In genomic region chr9:75441691-75442131, GRCm38 (mm10) we compare ENCODE assay signal across 8 mouse cellular contexts. TPM values are rescaled to one million over a fixed set of nuclear protein-coding genes. Genes with fewer than 3 reads are reported as not detected.
DNase-seq lines count a peak whose midpoint lies in the region; ATAC-seq and TF ChIP-seq lines count a peak whose summit lies in the region.

No protein-coding gene starts in this region.

- H3K4me3 ChIP-seq in heart, adult 2 months = peak overlapping the region; percentile 85
- peak overlapping the region; percentile 76 for H3K4me3 ChIP-seq in embryonic facial prominence, embryonic 11.5 days (ENCODE audit: low read depth, low read length)
- peak overlapping the region; percentile 64 for H3K4me3 ChIP-seq in midbrain, embryonic 16.5 days (ENCODE audit: low read depth, low read length)

- peak overlapping the region; percentile 74 for H3K4me2 ChIP-seq in embryonic facial prominence, embryonic 11.5 days (ENCODE audit: low read depth, low read length)
- H3K4me2 ChIP-seq in midbrain, embryonic 16.5 days (ENCODE audit: low read length) = peak overlapping the region; percentile 83

- H3K27me3 ChIP-seq in heart, adult 2 months (ENCODE audit: control insufficient read depth, insufficient read depth, low read length) = no peaks in the 10 kb centered on the region
- H3K27me3 ChIP-seq in embryonic facial prominence, embryonic 11.5 days (ENCODE audit: control insufficient read depth, insufficient read depth, low read length) = no peaks in the 10 kb centered on the region
- no peaks in the 10 kb centered on the region for H3K27me3 ChIP-seq in midbrain, embryonic 16.5 days (ENCODE audit: control insufficient read depth, insufficient read depth, low read depth, low read length)

- under 1% methylated on average over 28 of the region's 31 CpGs for WGBS in heart, adult 2 months
- WGBS in embryonic facial prominence, embryonic 11.5 days = 1% methylated on average over 31 of the region's 31 CpGs
- 0% methylated on average over 26 of the region's 31 CpGs for WGBS in midbrain, embryonic 16.5 days

- H3K36me3 ChIP-seq in heart, adult 2 months (ENCODE audit: control insufficient read depth, insufficient read depth, low read length) = no peaks in the 10 kb centered on the region
- no peaks in the 10 kb centered on the region; the same call in 1 of the 2 replicates for H3K36me3 ChIP-seq in embryonic facial prominence, embryonic 11.5 days (replicated peaks; ENCODE audit: control insufficient read depth, insufficient read depth, low read depth, low read length)
- peaks cover 8% of the 10 kb centered on the region for H3K36me3 ChIP-seq in midbrain, embryonic 16.5 days (ENCODE audit: control insufficient read depth, insufficient read depth, low read length)

- H3K4me1 ChIP-seq in heart, adult 2 months (ENCODE audit: control insufficient read depth, insufficient read depth, low read length) = peaks cover 4% of the 10 kb centered on the region; the same call in 1 of the 2 replicates
- peaks cover 3% of the 10 kb centered on the region; the same call in 1 of the 2 replicates for H3K4me1 ChIP-seq in embryonic facial prominence, embryonic 11.5 days (ENCODE audit: control insufficient read depth, insufficient read depth, low read length)
- peaks cover 13% of the 10 kb centered on the region for H3K4me1 ChIP-seq in midbrain, embryonic 16.5 days (ENCODE audit: control insufficient read depth, insufficient read depth, low read length)

- no peaks in the 10 kb centered on the region for H3K9me3 ChIP-seq in embryonic facial prominence, embryonic 11.5 days (replicated peaks; ENCODE audit: control insufficient read depth, low read length)
- no peaks in the 10 kb centered on the region for H3K9me3 ChIP-seq in midbrain, embryonic 16.5 days (replicated peaks; ENCODE audit: control insufficient read depth, low read length, poor library complexity, severe bottlenecking)

- H3K27ac ChIP-seq in heart, adult 2 months = peak overlapping the region; percentile 92
- peak overlapping the region; percentile 35 for H3K27ac ChIP-seq in embryonic facial prominence, embryonic 11.5 days (replicated peaks; ENCODE audit: low read depth, low read length)
- H3K27ac ChIP-seq in midbrain, embryonic 16.5 days (ENCODE audit: low read length) = peak overlapping the region; percentile 88

- TF ChIP-seq POLR2A in heart, adult 2 months (IDR thresholded peaks at IDR 0.05; ENCODE audit: insufficient read depth, low read depth, low read length) = no peak

- intact Hi-C loops in heart, adult 2 months (cut with DNase I) = loop anchor here (5.0 kb wide), 1 partner anchor 71 kb away; no protein-coding TSS in a partner anchor
- intact Hi-C loops in heart, postnatal 14 days (cut with DNase I) = loop anchor here (5.0 kb wide), 1 partner anchor 124 kb away; no protein-coding TSS in a partner anchor

- peaks cover 3% of the 10 kb centered on the region; the same call in 1 of the 2 replicates for H3K79me2 ChIP-seq in heart, adult 2 months (replicated peaks; ENCODE audit: control insufficient read depth, insufficient read depth, low read length)

- no peak for DNase-seq in heart, adult 2 months
- DNase-seq in heart, postnatal 14 days = no peak
- peak; percentile 33 for DNase-seq in 3T3-L1 (ENCODE audit: low read depth, low spot score)
- no peak for DNase-seq in embryonic facial prominence, embryonic 11.5 days (ENCODE audit: low spot score)
- no peak for DNase-seq in cerebellum, postnatal 10 days
- DNase-seq in yolk sac, embryonic 10.5 days (ENCODE audit: low spot score) = no peak

- H3K9ac ChIP-seq in heart, adult 2 months (ENCODE audit: low read depth, low read length) = peak overlapping the region; percentile 90
- peak overlapping the region; percentile 89 for H3K9ac ChIP-seq in embryonic facial prominence, embryonic 11.5 days (replicated peaks; ENCODE audit: low read length)
- peak overlapping the region; percentile 77 for H3K9ac ChIP-seq in midbrain, embryonic 16.5 days (ENCODE audit: low read depth, low read length)

- peak; percentile 78 for ATAC-seq in embryonic facial prominence, embryonic 11.5 days (replicated peaks; ENCODE audit: insufficient number of reproducible peaks, low FRiP score, low TSS enrichment, low read depth)
- peak; percentile 33 for ATAC-seq in inflammation-experienced regulatory T-cells, adult 6 months
- peak; percentile 86 for ATAC-seq in midbrain, embryonic 16.5 days

- peak; percentile 65 for TF ChIP-seq CTCF in heart, adult 2 months (IDR thresholded peaks at IDR 0.05)

- TF ChIP-seq EP300 in heart, adult 2 months (IDR thresholded peaks at IDR 0.05; ENCODE audit: insufficient read depth, low read depth, low read length) = no peak

RNA-seq across cellular contexts. Expression of gene Leo1, which starts 0.4 kb away (rescaled TPM):
- 10 to 100 TPM; 12.4 to 20.4 TPM for total RNA-seq in heart, adult 2 months (2021)
- polyA plus RNA-seq in heart, adult 2 months (2012; rRNA removed) = 3.0 and 4.6 TPM in 2 replicates
- total RNA-seq in heart, postnatal 14 days (2021) = 10 to 100 TPM; 15.3 to 20.0 TPM
- 50.5 and 50.7 TPM in 2 replicates for polyA plus RNA-seq in embryonic facial prominence, embryonic 11.5 days (2014; fragmentation: Nextera tagmentation; extraction: Ambion mirVana)
- polyA plus RNA-seq in inflammation-experienced regulatory T-cells, adult 6 months (2017; shearing (Covaris generic)) = 10 to 100 TPM; 29.1 to 46.7 (median 39.9) TPM
- polyA plus RNA-seq in midbrain, embryonic 16.5 days (2015; fragmentation: Nextera tagmentation; extraction: Ambion mirVana) = 43.6 and 48.2 TPM in 2 replicates

RNA-seq across cellular contexts. Expression of gene Mapk6, which starts 31.9 kb away (rescaled TPM):
- total RNA-seq in heart, adult 2 months (2021) = 10 to 100 TPM; 25.6 to 26.8 TPM
- 11.2 and 22.3 TPM in 2 replicates for polyA plus RNA-seq in heart, adult 2 months (2012; rRNA removed)
- 10 to 100 TPM; 36.2 to 38.2 TPM for total RNA-seq in heart, postnatal 14 days (2021)
- 142 and 152 TPM in 2 replicates for polyA plus RNA-seq in embryonic facial prominence, embryonic 11.5 days (2014; fragmentation: Nextera tagmentation; extraction: Ambion mirVana)
- polyA plus RNA-seq in inflammation-experienced regulatory T-cells, adult 6 months (2017; shearing (Covaris generic)) = 10 to 100 TPM; 34.8 to 50.4 (median 39.5) TPM
- polyA plus RNA-seq in midbrain, embryonic 16.5 days (2015; fragmentation: Nextera tagmentation; extraction: Ambion mirVana) = 147 and 162 TPM in 2 replicates

Comparison
In these comparisons a context has a peak if more than half of its experiments do, and no peak if none do; other contexts are left out.
1. H3K27ac ChIP-seq: peak in every context shown above with its lines; median percentile 92 in heart, adult 2 months; 88 in midbrain, embryonic 16.5 days; 35 in embryonic facial prominence, embryonic 11.5 days.
2. ATAC-seq: peak in every context shown above with its lines; median percentile 86 in midbrain, embryonic 16.5 days; 78 in embryonic facial prominence, embryonic 11.5 days; 33 in inflammation-experienced regulatory T-cells, adult 6 months.